Mouse (Mus musculus): ENCODE results near the gene Zfp706.

GRCm38 (mm10) chr15:37002276-37002675 lies 5.3 kb downstream of the Zfp706 start:
- TF ChIP-seq EP300 (optimal IDR thresholded peaks at IDR 0.05) (no peak), CTCF (IDR thresholded peaks at IDR 0.05; ENCODE audit: low read depth) (no peak)

All from stomach, postnatal 0 days (tissue).